Mouse (Mus musculus): ENCODE results near the gene Astn2.

DNA sequence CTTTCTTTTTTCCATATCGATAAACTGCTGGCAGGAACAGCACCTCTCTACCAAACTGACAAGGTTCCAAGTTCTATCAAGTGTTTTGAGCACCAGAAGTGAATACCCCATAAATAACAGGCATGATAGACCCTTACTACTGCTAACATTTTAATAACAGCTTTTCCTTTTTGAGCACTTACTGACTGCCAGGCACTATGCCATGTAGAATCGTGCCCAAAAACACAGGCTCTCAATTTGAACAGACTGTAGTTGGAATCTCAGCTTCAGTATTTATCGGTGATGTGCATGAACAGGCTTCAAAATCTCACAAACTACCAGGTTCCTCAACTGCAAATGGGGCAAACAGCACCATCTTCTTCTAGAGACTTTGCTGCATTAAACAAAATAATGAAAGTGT lies 143.1 kb downstream of the Astn2 start:
- TF ChIP-seq CTCF (IDR thresholded peaks at IDR 0.05; ENCODE audit: low read depth, low read length) (no peak), POLR2A (IDR thresholded peaks at IDR 0.05; ENCODE audit: borderline replicate concordance, low read depth, low read length) (no peak)
